Mouse (Mus musculus): ENCODE results near the gene Gadd45gip1. TPM values are rescaled to one million over a fixed set of nuclear protein-coding genes. Genes with fewer than 3 reads are reported as not detected.

The Gadd45gip1 gene
- total and polyA plus RNA-seq, 2 experiments from 2014 or later = 27.5 to 42.9 TPM

DNA sequence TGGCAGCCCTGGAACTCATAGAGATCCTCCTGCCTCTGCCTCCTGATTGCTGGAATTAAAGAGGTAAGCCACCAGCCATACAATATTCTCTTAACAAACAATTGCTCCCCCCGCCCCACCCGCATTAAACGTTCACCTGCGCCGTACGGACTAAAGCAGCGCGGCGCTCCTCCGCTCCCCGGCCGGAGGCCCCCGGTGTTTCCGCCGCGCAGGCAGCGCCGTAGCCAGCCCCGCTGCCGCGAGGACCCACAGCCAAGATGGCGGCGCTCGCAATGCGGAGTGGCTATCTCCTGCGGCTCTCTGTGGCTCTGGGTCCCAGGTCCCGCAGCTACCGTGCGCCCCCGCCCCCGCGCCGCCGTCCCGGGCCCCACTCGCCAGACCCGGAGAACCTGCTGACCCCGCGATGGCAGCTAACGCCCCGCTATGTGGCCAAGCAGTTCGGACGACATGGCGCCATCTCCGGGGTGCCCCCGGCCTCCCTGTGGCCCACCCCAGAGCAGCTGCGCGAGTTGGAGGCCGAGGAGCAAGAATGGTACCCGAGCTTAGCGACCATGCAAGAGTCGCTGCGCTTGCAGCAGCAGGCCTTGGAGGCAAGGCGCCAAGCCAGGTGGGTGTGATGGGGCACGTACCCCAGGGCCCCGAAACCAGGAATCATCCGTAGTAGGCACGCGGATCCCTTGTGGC lies 854 bp downstream of the Gadd45gip1 start:
- Histone ChIP-seq H3K27ac (ENCODE audit: low read depth, low read length) (peak overlapping the region; percentile 97), H3K4me1 (ENCODE audit: insufficient read depth, low read length) (peaks cover 5% of the 10 kb centered on the region; the same call in 1 of the 2 replicates), H3K4me3 (ENCODE audit: low read depth, low read length) (peak overlapping the region; percentile 90), H3K4me2 (ENCODE audit: low read depth, low read length, poor library complexity, severe bottlenecking) (peak overlapping the region; percentile 66), H3K9me3 (ENCODE audit: low read length) (no peaks in the 10 kb centered on the region), H3K9ac (replicated peaks; ENCODE audit: low read length, poor library complexity, severe bottlenecking) (peak overlapping the region; percentile 99), H3K27me3 (ENCODE audit: insufficient read depth, low read length) (no peaks in the 10 kb centered on the region), H3K36me3 (ENCODE audit: insufficient read depth, low read length) (peaks cover 31% of the 10 kb centered on the region)
- WGBS = 1% methylated on average over 58 of the region's 59 CpGs
- ATAC-seq (ENCODE audit: low FRiP score) (peak; percentile 64; the same call in 1 of the 2 replicates), DNase-seq (ENCODE audit: low spot score) (peak; percentile 74)
- no peak for TF ChIP-seq CTCF (IDR thresholded peaks at IDR 0.05)

DNA sequence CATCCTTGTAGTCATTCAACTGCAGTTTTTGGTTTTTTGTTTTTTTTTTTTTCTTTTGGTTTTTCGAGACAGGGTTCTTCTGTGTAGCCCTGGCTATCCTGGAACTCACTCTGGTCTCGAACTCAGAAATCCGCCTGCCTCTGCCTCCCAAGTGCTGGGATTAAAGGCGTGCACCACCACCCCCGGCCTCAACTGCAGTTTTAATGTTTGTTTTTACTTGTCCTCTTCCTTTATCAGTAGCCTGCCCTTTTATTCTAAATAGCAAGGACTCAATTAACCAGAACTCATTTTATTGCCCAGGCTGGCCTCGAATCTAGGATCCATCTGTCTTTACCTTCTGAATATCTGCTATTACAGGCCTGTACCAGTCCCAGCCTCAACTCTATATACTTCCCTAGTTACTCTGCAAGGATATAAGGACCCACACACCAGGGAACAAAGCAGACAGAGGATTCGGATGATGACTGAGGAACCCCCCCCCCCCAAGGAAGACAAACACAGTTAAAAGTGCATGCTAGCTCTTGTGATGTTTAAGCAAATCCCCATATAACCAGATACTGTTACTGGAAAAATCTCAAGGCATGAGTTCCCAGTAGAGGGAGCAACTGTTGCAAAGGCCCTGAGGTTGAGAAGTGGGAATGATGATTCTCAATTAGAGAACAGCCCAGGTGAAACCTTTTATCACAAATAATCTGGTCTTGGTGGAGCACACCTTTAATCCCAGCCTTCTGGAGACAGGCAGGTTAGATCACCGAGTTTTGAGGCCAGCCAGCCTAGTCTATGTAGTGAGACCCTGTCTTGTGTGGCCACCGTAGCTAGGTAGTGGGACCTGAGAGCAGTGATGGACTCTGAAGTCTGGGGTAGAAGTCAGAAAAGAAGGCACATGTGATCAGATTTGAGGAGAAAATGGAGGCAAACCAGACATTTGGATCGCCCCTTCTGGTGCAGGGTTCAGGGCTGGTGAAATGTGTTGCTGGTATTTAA lies 1.7 kb downstream of the Gadd45gip1 start:
- peak; percentile 35 for TF ChIP-seq CTCF (IDR thresholded peaks at IDR 0.05)
- Histone ChIP-seq H3K4me1 (ENCODE audit: insufficient read depth, low read length) (peaks cover 5% of the 10 kb centered on the region; the same call in 1 of the 2 replicates), H3K9ac (replicated peaks; ENCODE audit: low read length, poor library complexity, severe bottlenecking) (peak overlapping the region; percentile 99), H3K4me2 (ENCODE audit: low read depth, low read length, poor library complexity, severe bottlenecking) (peak overlapping the region; percentile 66), H3K4me3 (ENCODE audit: low read depth, low read length) (peak overlapping the region; percentile 90), H3K9me3 (ENCODE audit: low read length) (no peaks in the 10 kb centered on the region), H3K36me3 (ENCODE audit: insufficient read depth, low read length) (peaks cover 40% of the 10 kb centered on the region), H3K27ac (ENCODE audit: low read depth, low read length) (peak overlapping the region; percentile 97), H3K27me3 (ENCODE audit: insufficient read depth, low read length) (no peaks in the 10 kb centered on the region)
- DNase-seq (ENCODE audit: low spot score) = no peak
- ATAC-seq (ENCODE audit: low FRiP score) = no peak
- WGBS = 71% methylated on average over 10 of the region's 10 CpGs

DNA sequence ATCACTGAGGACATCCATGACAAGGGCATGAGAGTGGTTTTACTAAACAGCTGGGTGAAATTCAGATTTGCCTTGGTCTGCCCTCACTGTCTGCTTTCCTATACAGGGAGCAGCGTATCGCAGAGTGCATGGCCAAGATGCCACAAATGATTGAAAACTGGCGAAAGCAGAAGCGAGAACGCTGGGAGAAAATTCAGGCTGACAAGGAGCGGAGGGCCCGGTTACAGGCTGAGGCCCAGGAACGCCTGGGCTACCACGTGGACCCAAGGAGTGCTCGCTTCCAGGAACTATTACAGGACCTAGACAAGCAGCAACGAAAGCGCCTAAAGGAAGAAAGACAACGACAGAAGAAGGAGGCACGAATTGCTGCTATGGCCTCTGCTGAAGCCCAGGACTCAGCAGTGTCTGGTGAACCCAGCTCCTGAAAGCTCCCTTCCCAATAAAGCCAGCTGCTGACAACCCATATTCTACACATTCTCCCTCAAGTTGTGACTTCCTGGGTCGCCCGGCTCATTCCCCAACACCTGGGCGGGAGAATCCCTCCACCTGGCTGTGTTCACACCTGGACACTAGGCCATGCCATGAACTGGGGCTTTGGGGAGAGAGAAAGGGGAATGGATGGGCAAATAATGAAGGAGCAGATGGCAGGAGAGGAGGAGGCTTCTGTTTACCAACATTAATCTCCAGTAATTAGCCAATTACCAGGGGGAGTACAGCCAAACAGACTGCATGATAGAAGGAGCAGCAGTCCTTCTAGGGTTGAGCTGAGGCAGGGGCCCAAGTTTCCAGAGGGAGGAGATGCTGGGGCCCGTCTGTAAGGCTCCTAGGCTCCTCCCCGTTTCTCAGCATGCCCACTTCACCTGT lies 2.9 kb downstream of the Gadd45gip1 start:
- H3K4me3 ChIP-seq (ENCODE audit: low read depth, low read length) = no peak overlapping the region
- peaks cover 44% of the 10 kb centered on the region for H3K36me3 ChIP-seq (ENCODE audit: insufficient read depth, low read length)
- H3K27ac ChIP-seq (ENCODE audit: low read depth, low read length) = no peak overlapping the region
- peaks cover 6% of the 10 kb centered on the region; the same call in 1 of the 2 replicates for H3K4me1 ChIP-seq (ENCODE audit: insufficient read depth, low read length)
- ATAC-seq (ENCODE audit: low FRiP score) = no peak
- no peak for TF ChIP-seq CTCF (IDR thresholded peaks at IDR 0.05)
- DNase-seq (ENCODE audit: low spot score) = peak; percentile 66
- H3K27me3 ChIP-seq (ENCODE audit: insufficient read depth, low read length) = no peaks in the 10 kb centered on the region
- no peak overlapping the region for H3K9ac ChIP-seq (replicated peaks; ENCODE audit: low read length, poor library complexity, severe bottlenecking)
- H3K4me2 ChIP-seq (ENCODE audit: low read depth, low read length, poor library complexity, severe bottlenecking) = no peak overlapping the region
- 82% methylated on average over 19 of the region's 19 CpGs for WGBS
- H3K9me3 ChIP-seq (ENCODE audit: low read length) = no peaks in the 10 kb centered on the region

GRCm38 (mm10) chr8:84834866-84835855 lies 3.8 kb downstream of the Gadd45gip1 start:
- ATAC-seq (ENCODE audit: low FRiP score) = no peak
- no peak for TF ChIP-seq CTCF (IDR thresholded peaks at IDR 0.05)
- Histone ChIP-seq H3K9me3 (ENCODE audit: low read length) (no peaks in the 10 kb centered on the region), H3K4me2 (ENCODE audit: low read depth, low read length, poor library complexity, severe bottlenecking) (no peak overlapping the region), H3K27me3 (ENCODE audit: insufficient read depth, low read length) (no peaks in the 10 kb centered on the region), H3K27ac (ENCODE audit: low read depth, low read length) (no peak overlapping the region), H3K36me3 (ENCODE audit: insufficient read depth, low read length) (peaks cover 44% of the 10 kb centered on the region), H3K9ac (replicated peaks; ENCODE audit: low read length, poor library complexity, severe bottlenecking) (0 out of 2 replicates have a peak overlapping the region, but pooled peaks have one; percentile 2), H3K4me1 (ENCODE audit: insufficient read depth, low read length) (peaks cover 11% of the 10 kb centered on the region), H3K4me3 (ENCODE audit: low read depth, low read length) (no peak overlapping the region)
- 68% methylated on average over 10 of the region's 10 CpGs for WGBS
- DNase-seq (ENCODE audit: low spot score) = peak; percentile 80

Measured in midbrain, postnatal 0 days (tissue).